Mouse (Mus musculus) spleen, adult 2 months (tissue): Measurements from ENCODE around the gene Clstn2. TPM values are rescaled to one million over a fixed set of nuclear protein-coding genes. Genes with fewer than 3 reads are reported as not detected.

Source experiments
- DNase-seq, 2 experiments: peaks; one replicate each; pipeline versions ENCODE4 v3.0.0 to v3.0.0-alpha.2; 2012 to 2021; ENCODE audit warnings: low spot score in 2 of 2, low read depth in 1 of 2
- H3K27ac ChIP-seq: fragments of 200-500 bp; 2 replicates; pipeline ENCODE4 v1.5.1; 2012; ENCODE audit warnings: low read length, inconsistent platforms; ENCODE audit not compliant: insufficient read depth
- H3K27me3 ChIP-seq: fragments of 200-500 bp; 2 replicates; pipeline ENCODE4 v1.6.1; 2012; ENCODE audit warnings: mild to moderate bottlenecking, moderate library complexity, low read length, inconsistent platforms; ENCODE audit not compliant: control insufficient read depth, insufficient read depth
- H3K36me3 ChIP-seq: fragments of 200-500 bp; 2 replicates; pipeline ENCODE4 v1.6.1; 2012; ENCODE audit warnings: mild to moderate bottlenecking, low read length, inconsistent platforms; ENCODE audit not compliant: control insufficient read depth, insufficient read depth
- H3K4me1 ChIP-seq: fragments of 200-500 bp; 2 replicates; pipeline ENCODE4 v1.6.1; 2011; ENCODE audit warnings: inconsistent platforms; ENCODE audit not compliant: control insufficient read depth, insufficient read depth, insufficient read length
- H3K4me3 ChIP-seq: fragments of 200-500 bp; 2 replicates; pipeline ENCODE4 v1.5.1; 2011; ENCODE audit warnings: mild to moderate bottlenecking, inconsistent platforms; ENCODE audit not compliant: insufficient read depth, insufficient read length; ENCODE audit errors: extremely low read depth
- CTCF ChIP-seq: fragments of 200-500 bp; IDR thresholded peaks from 2 replicates; pipeline ENCODE4 v1.5.1; 2011; ENCODE audit warnings: mild to moderate bottlenecking, inconsistent platforms; ENCODE audit not compliant: insufficient read depth, insufficient read length, insufficient replicate concordance; ENCODE audit errors: extremely low read depth
- POLR2A ChIP-seq: fragments of 200-500 bp; IDR thresholded peaks from 2 replicates; pipeline ENCODE4 v1.6.1; 2011; ENCODE audit warnings: low read depth, low read length, inconsistent platforms
- WGBS: fragments of 180-500 bp; shearing (Covaris S2); methylation state at CpG from one replicate; pipeline ENCODE4 v1.1.7; 2018; 5-methylcytosine and 5-hydroxymethylcytosine counted together
- polyA plus RNA-seq: library from polyadenylated mRNA; depleted of rRNA; stranded (reverse); fragments of >200 nt; gene quantifications from 2 replicates; pipeline ENCODE4 v1.2.3, GENCODE M21; 2012

The Clstn2 gene
- polyA plus RNA-seq, 1 experiment, result 0.58 TPM

DNA sequence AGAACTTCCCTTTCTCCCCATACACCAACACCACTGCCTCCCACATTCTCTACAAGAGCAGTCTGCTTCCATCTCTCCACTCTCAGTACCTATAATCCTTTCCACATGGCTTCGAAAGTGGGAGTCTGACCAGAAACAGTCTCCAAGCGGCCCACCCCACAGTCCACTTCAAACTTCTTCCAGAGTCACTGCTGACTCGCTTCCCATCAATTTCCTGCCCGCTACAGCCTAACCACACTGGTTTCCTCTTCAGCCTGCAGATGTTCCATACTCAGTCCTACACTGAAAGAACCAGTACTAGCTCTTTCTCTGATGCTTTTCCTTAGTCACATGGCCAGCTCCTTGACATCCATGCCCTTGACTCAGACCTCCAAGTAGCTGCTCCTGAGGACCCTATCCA, 215.9 kb downstream of the Clstn2 start:
- no peaks in the 10 kb centered on the region for H3K36me3 ChIP-seq
- no peak for DNase-seq
- 3% methylated on average over 4 of the region's 4 CpGs for WGBS
- H3K27me3 ChIP-seq, result no peaks in the 10 kb centered on the region
- H3K27ac ChIP-seq, result no peak overlapping the region
- no peaks in the 10 kb centered on the region for H3K4me1 ChIP-seq
- TF ChIP-seq POLR2A, result no peak
- no peak for TF ChIP-seq CTCF
- H3K4me3 ChIP-seq, result no peak overlapping the region

DNA sequence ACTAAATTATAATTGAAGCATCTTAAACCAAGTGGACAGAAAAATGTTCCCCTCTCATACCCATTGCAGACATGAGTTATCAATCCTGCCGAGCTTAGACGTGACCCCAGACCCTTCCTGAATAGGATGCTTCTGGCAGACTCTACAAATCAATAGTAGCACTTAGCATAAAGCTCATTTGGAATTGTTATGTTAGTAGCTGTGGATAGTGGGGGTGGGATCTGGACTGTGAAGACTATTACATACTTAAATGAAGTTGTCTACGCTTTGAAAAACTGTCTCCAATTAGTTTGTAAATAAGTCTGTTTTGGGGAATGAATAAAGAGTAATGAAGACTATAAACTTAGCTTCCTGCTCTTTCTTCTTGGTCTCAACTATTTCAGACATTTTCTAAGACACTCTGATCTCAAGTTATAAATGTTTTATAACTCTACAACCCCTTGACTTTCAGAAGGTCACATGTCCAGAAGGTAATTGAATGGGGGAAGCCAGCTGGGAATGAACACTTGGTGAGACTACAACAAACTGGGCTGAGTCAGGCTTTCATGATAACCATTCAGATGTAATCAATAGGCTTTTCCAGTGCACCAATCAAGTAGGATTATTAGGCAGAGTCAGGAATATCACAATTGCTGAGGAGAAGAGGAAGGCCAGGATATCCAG, 216.7 kb downstream of the Clstn2 start:
- H3K36me3 ChIP-seq, result no peaks in the 10 kb centered on the region
- TF ChIP-seq CTCF (no peak), POLR2A (no peak)
- 83% methylated on average over 3 of the region's 3 CpGs for WGBS

DNA sequence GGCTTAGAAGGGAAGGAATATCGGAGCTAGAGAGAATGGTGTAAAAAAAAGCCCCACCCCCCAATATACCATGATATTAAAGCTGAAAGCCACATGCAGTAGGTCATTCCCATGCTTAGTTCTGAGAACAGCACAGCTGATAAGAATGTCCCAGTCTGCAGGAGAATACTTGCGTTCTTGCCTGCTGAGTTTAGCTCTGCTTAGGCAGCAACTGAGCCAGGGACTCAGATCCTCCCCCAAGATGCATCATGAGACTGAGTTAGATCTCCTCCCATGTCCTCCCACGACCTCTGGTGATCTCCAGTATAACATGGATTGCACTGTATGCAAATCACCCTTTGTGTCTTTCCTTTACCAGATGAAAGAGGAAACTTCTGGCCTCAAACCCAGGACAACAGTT, 219.8 kb downstream of the Clstn2 start:
- no peaks in the 10 kb centered on the region for H3K36me3 ChIP-seq
- H3K4me3 ChIP-seq, result no peak overlapping the region
- 56% methylated on average over 3 of the region's 3 CpGs for WGBS
- no peaks in the 10 kb centered on the region for H3K4me1 ChIP-seq
- H3K27me3 ChIP-seq, result no peaks in the 10 kb centered on the region
- DNase-seq, result no peak
- no peak for TF ChIP-seq CTCF
- no peak for TF ChIP-seq POLR2A
- no peak overlapping the region for H3K27ac ChIP-seq

More for the DNA sequence above, 216.7 kb downstream of the Clstn2 start:
- Histone ChIP-seq H3K4me3 (no peak overlapping the region), H3K27me3 (no peaks in the 10 kb centered on the region), H3K4me1 (no peaks in the 10 kb centered on the region), H3K27ac (no peak overlapping the region)
- DNase-seq, result no peak

DNA sequence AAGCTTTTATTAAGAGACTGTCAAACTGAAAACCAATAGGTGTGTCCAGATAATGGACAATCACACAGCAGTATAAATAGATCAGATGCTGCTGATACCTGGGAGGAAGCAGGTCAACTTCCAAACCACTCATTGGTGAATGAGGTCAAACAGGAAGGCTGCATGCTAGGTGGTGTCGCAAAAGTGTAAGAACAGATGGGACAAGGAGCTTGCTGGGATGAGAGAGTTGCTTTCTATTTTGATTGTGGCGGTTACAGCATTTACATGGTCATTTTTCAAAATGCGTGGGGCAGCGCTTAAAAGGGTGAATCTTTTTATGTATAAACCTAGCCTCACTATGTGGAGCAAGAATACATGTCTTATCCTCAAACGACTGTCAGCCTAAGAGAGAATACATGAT, 225.9 kb downstream of the Clstn2 start:
- TF ChIP-seq CTCF, result no peak
- WGBS, result 78% methylated on average over 5 of the region's 5 CpGs
- Histone ChIP-seq H3K27me3 (no peaks in the 10 kb centered on the region), H3K4me3 (no peak overlapping the region), H3K27ac (no peak overlapping the region), H3K4me1 (no peaks in the 10 kb centered on the region), H3K36me3 (no peaks in the 10 kb centered on the region)
- no peak for DNase-seq

DNA sequence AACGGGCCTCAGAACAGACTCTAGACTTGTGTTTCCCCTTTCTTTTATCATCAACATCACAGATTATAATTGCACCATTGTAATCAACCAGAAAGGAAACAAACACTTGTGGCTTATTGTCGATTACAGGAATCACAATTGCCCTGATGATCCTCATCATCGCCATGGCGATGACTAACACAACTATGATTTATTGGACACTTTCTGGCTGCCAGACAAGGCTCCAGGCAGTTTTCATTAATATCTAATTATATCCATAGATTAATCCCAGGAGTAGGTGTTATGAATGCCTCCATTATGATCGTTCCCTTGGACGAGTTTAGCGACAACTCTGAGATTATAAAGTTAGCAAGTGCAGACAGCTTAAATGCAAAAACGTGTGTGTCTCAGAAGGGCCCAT, 239.3 kb downstream of the Clstn2 start:
- no peak for DNase-seq
- Histone ChIP-seq H3K4me1 (no peaks in the 10 kb centered on the region), H3K27me3 (no peaks in the 10 kb centered on the region), H3K36me3 (no peaks in the 10 kb centered on the region), H3K4me3 (no peak overlapping the region), H3K27ac (no peak overlapping the region)
- TF ChIP-seq CTCF (no peak), POLR2A (no peak)
- WGBS, result 62% methylated on average over 8 of the region's 8 CpGs

DNA sequence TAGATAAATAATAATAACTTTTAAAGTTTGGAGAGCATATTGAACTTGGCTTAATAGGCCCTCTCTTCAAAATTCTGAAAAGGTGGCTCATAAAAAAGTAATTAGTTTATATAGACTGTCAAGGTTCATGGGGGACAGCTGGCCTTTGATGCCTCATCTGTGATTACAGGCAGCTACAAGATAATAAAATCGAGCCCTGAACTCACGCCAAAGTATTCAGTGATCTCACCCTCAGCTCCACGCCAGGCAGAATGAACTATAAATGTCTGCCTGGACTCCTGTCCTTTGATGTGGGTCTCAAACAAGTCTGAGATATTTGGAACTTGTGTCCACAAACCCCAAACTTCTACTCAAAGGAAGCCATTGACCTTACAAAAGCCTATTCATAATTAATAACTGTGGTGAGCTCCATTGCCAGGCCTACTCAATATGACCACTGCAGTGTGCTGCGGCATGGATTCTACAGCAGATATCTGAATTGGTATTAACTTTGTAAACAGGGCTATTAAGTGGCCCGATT, 244.8 kb downstream of the Clstn2 start:
- H3K36me3 ChIP-seq, result no peaks in the 10 kb centered on the region
- H3K27me3 ChIP-seq, result no peaks in the 10 kb centered on the region
- no peak for DNase-seq
- no peak overlapping the region for H3K27ac ChIP-seq
- TF ChIP-seq CTCF (no peak), POLR2A (no peak)
- no peaks in the 10 kb centered on the region for H3K4me1 ChIP-seq
- no peak overlapping the region for H3K4me3 ChIP-seq
- 85% methylated on average over 5 of the region's 5 CpGs for WGBS

DNA sequence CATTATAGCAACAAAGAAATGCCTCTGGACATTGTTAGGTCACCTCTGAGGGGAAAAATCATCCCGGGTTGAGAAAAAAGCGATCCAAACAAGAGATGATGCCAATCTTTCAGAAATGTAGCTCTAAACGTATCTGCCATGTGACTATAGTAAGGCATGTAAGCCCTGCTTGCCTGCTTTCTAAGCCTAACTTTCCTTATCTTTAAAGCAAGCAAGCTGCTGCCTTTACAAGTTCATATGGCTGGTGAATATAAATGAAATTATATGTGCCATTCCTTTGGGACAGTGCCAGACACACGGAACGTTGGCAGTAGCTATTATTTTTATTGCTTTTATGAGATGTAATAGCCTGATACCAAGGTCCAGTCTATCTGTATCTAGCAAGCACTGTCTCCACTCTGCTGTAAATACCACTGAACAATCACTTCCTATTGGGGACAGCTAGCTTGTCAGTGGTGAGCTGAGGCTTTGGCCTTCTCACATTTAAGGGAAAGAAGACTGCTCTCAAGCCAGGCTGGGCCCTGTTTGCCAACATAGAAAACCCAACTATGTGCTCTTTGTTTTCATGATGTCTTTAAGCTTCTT, 252.9 kb downstream of the Clstn2 start:
- no peak for TF ChIP-seq CTCF
- no peak for TF ChIP-seq POLR2A
- Histone ChIP-seq H3K27ac (no peak overlapping the region), H3K4me3 (no peak overlapping the region), H3K4me1 (no peaks in the 10 kb centered on the region), H3K27me3 (no peaks in the 10 kb centered on the region), H3K36me3 (no peaks in the 10 kb centered on the region)
- DNase-seq, result no peak
- WGBS, result 76% methylated on average over 5 of the region's 5 CpGs
